Mouse (Mus musculus) urinary bladder, adult 2 months (tissue): ENCODE measurements around the gene Pxmp2. TPM values are rescaled to one million over a fixed set of nuclear protein-coding genes. Genes with fewer than 3 reads are reported as not detected.

Source experiments
- DNase-seq: peaks from one replicate; pipeline ENCODE4 v3.0.0; 2022; ENCODE audit warnings: low spot score
- polyA plus RNA-seq: library from polyadenylated mRNA; depleted of rRNA; stranded (reverse); fragments of >200 nt; gene quantifications from 2 replicates; pipeline ENCODE4 v1.2.3, GENCODE M21; 2012; rRNA removed

Pxmp2 gene
- polyA plus RNA-seq, 1 experiment: 5.6 TPM

DNA sequence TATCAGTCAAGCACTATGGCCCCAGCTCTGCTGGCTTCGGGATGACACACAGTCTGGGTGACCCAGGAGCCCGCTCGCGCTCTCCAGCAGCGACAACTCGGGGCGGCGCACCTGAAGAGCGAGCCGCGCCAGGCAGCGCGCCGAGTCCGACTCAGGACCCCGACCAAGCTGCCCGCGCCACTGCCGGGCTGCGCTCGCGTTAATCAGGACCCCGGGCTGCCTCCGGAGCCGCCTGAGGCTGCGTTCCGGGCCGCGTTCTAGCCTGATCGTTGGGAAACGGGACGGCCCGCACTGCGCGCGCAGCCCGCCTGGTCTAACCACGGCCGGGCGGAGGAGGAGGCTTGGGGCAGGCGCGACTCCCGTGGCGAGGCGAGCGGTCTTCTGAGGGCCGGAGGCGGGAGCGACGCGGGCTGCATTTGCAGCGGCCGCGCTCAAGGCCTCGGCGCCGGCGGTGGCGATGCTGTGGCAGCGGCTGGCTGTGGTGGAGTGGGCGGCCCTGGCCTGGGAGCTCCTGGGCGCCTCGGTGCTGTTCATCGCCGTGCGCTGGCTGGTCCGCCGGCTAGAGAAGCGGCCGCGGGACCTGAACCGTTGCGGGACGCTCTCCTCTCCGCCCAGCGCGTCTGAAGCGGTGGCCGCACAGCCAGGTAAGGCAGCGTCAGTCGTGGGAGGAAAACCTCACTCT, 55.1 kb downstream of the Pxmp2 start, which contains the start of gene Ankle2:
Gene Ankle2, plus strand, starts transcription at position 225 of the 682 bp plus-strand sequence.
- peak; percentile 92 for DNase-seq

- no peak for DNase-seq
Observed at GRCm38 (mm10) chr5:110230401-110230779, 55.6 kb downstream of the Pxmp2 start.

DNA sequence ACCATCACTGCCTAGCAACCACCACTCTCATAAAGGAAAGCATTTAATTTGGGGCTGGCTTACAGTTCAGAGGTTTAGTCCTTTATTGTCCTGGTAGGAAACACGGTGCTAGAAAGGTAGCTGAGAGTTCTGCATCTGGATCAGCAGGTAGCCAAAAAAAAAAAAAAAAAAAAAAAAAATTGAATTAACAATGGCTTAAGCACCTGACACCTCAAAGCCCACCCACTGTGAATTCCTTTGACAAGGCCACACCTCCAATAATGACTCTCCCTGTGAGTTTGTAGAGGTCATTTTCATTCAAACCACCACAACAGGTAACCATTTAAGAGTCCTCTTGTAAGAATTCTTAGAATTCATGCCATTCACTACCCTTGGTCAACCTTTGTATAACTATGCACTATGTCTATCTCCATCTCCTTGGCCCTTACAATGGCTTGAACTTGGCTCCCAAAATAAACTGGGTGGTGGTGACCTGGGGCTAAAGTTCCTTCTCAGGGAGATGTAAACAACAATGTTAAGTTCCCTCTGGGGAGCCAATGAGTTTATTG, 58.6 kb downstream of the Pxmp2 start:
- no peak for DNase-seq

DNA sequence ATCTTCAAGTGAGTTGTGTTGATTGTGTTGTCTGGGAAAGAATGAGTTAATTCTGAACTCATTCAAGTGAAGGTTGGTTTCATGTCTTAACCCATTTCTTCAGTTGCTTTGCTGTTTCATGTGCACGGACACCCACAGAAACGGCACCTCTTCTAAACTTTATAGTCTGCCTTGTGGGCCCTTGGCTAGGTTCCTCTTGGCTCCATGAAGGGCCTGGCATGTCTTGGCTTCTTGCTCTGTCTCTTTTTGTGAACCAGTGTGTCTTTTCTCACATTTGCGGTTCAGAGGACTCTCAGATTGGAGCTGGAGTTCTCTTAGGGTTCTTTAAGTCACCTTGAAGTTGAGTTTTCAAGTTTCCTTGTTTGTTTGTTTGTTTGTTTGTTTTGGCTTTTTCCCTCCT, 60.9 kb downstream of the Pxmp2 start:
- DNase-seq: no peak

Other genes starting within 250 kb of the Pxmp2 start
- 4.2 and 4.4 TPM in 2 replicates for gene Gm17655, start 213.7 kb downstream of the Pxmp2 start, polyA plus RNA-seq
- gene Gm35315, start 191.8 kb downstream of the Pxmp2 start, polyA plus RNA-seq: 1.0 and 1.4 TPM in 2 replicates
- gene Plcxd1, start 186.2 kb downstream of the Pxmp2 start, polyA plus RNA-seq: 0.09 and 0.10 TPM in 2 replicates
- gene Gtpbp6, start 178.0 kb downstream of the Pxmp2 start, polyA plus RNA-seq: 56.4 and 77.5 TPM in 2 replicates
- 2.7 and 3.7 TPM in 2 replicates for gene Zfp605, start 176.1 kb downstream of the Pxmp2 start, polyA plus RNA-seq
- gene Chfr, start 150.3 kb downstream of the Pxmp2 start, polyA plus RNA-seq: 32.7 and 35.9 TPM in 2 replicates
- gene Golga3, start 109.5 kb downstream of the Pxmp2 start, polyA plus RNA-seq: 16.8 and 19.3 TPM in 2 replicates
- 24.6 and 30.4 TPM in 2 replicates for gene Ankle2, start 55.2 kb downstream of the Pxmp2 start, polyA plus RNA-seq
- 19.1 and 21.5 TPM in 2 replicates for gene Pgam5, start 16.3 kb downstream of the Pxmp2 start, polyA plus RNA-seq
- 2.2 and 2.3 TPM in 2 replicates for gene Pole, start 120 bp upstream of the Pxmp2 start, polyA plus RNA-seq
- 1.7 and 1.8 TPM in 2 replicates for gene P2rx2, start 57.0 kb upstream of the Pxmp2 start, polyA plus RNA-seq
- not detected in 2 replicates for gene Lrcol1, start 58.5 kb upstream of the Pxmp2 start, polyA plus RNA-seq
- 22.1 and 36.4 TPM in 2 replicates for gene Fbrsl1, start 162.3 kb upstream of the Pxmp2 start, polyA plus RNA-seq